Mouse (Mus musculus) ES-Bruce4 (cell line): ENCODE measurements at regions not wholly inside any gene's neighbourhood (a gene's known extent, or its start where the extent isn't known, plus 50 kb on each side); places are given as distances from the start of the nearest gene placed in this dataset.

Experiments used
- CTCF ChIP-seq: IDR thresholded peaks from one replicate; pipeline ENCODE4 v1.8.1; 2011; ENCODE audit warnings: low read depth, low read length
- EP300 ChIP-seq: IDR thresholded peaks from 2 replicates; pipeline ENCODE4 v1.6.1; 2011; ENCODE audit warnings: low read depth, low read length; ENCODE audit not compliant: insufficient read depth

- TF ChIP-seq CTCF (no peak), EP300 (no peak)
These were observed 130.2 kb upstream of the Nfe2l3 start for GRCm38 (mm10) chr6:51302240-51302639.
